Mouse (Mus musculus): Measurements from ENCODE around the gene Glt6d1. TPM values are rescaled to one million over a fixed set of nuclear protein-coding genes. Genes with fewer than 3 reads are reported as not detected.

Gene Glt6d1
- total RNA-seq, 2 experiments from 2014 or later = not detected

- DNase-seq (ENCODE audit: low spot score in 2 of 2) = peak in 1 of 2 experiments; percentile 23
- intact Hi-C loops (cut with DNase I) = loop anchor here (10.0 kb wide), 2 partner anchors 128 to 462 kb away; no protein-coding TSS in a partner anchor
Measured at GRCm38 (mm10) chr2:25822806-25823205, 7.2 kb upstream of the Glt6d1 start, which contains the start of gene Lcn9. TSS of gene Lcn9 (plus strand) at chr2:25823153.

- intact Hi-C loops (cut with DNase I) = no loop called here
- DNase-seq (ENCODE audit: low spot score in 2 of 2) = no peak
Measured at GRCm38 (mm10) chr2:25813364-25813763, 2.3 kb downstream of the Glt6d1 start.

GRCm38 (mm10) chr2:25811711-25812110 lies 3.9 kb downstream of the Glt6d1 start:
- no peak for DNase-seq (ENCODE audit: low spot score in 2 of 2)

GRCm38 (mm10) chr2:25798065-25798464 lies 17.6 kb downstream of the Glt6d1 start:
- DNase-seq (ENCODE audit: low spot score in 2 of 2) = no peak

More at GRCm38 (mm10) chr2:25811711-25812110, 3.9 kb downstream of the Glt6d1 start:
- intact Hi-C loops (cut with DNase I) = no loop called here

GRCm38 (mm10) chr2:25797635-25798034 lies 18.0 kb downstream of the Glt6d1 start:
- no peak for DNase-seq (ENCODE audit: low spot score in 2 of 2)
- intact Hi-C loops (cut with DNase I) = no loop called here

More at GRCm38 (mm10) chr2:25798065-25798464, 17.6 kb downstream of the Glt6d1 start:
- intact Hi-C loops (cut with DNase I) = no loop called here

GRCm38 (mm10) chr2:25789092-25789491 lies 26.6 kb downstream of the Glt6d1 start:
- intact Hi-C loops (cut with DNase I) = no loop called here
- no peak for DNase-seq (ENCODE audit: low spot score in 2 of 2)

GRCm38 (mm10) chr2:25785573-25786322 lies 29.9 kb downstream of the Glt6d1 start:
- DNase-seq (ENCODE audit: low spot score in 2 of 2) = no peak
- intact Hi-C loops (cut with DNase I) = no loop called here

GRCm38 (mm10) chr2:25781957-25782356 lies 33.7 kb downstream of the Glt6d1 start, which contains the start of gene Gm13539:
TSS of gene Gm13539 (plus strand) at chr2:25782257.
- intact Hi-C loops (cut with DNase I) = no loop called here
- no peak for DNase-seq (ENCODE audit: low spot score in 2 of 2)

GRCm38 (mm10) chr2:25780921-25781320 lies 34.7 kb downstream of the Glt6d1 start:
- intact Hi-C loops (cut with DNase I) = no loop called here

GRCm38 (mm10) chr2:25779076-25779475 lies 36.6 kb downstream of the Glt6d1 start:
- DNase-seq (ENCODE audit: low spot score in 2 of 2) = no peak
- intact Hi-C loops (cut with DNase I) = no loop called here

More at GRCm38 (mm10) chr2:25780921-25781320, 34.7 kb downstream of the Glt6d1 start:
- DNase-seq (ENCODE audit: low spot score in 2 of 2) = no peak

- DNase-seq (ENCODE audit: low spot score in 2 of 2) = no peak
- intact Hi-C loops (cut with DNase I) = no loop called here
Measured at GRCm38 (mm10) chr2:25776717-25777116, 38.9 kb downstream of the Glt6d1 start, which contains the start of gene Lcn11. TSS of gene Lcn11 (plus strand) at chr2:25777017.

- DNase-seq (ENCODE audit: low spot score in 2 of 2) = no peak
- intact Hi-C loops (cut with DNase I) = no loop called here
Measured at GRCm38 (mm10) chr2:25775991-25776390, 39.7 kb downstream of the Glt6d1 start.

GRCm38 (mm10) chr2:25774640-25775039 lies 41.0 kb downstream of the Glt6d1 start:
- intact Hi-C loops (cut with DNase I) = no loop called here
- no peak for DNase-seq (ENCODE audit: low spot score in 2 of 2)

- intact Hi-C loops (cut with DNase I) = no loop called here
- no peak for DNase-seq (ENCODE audit: low spot score in 2 of 2)
Measured at GRCm38 (mm10) chr2:25773507-25773906, 42.1 kb downstream of the Glt6d1 start.

GRCm38 (mm10) chr2:25767764-25768163 lies 47.9 kb downstream of the Glt6d1 start:
- no peak for DNase-seq (ENCODE audit: low spot score in 2 of 2)
- intact Hi-C loops (cut with DNase I) = no loop called here

GRCm38 (mm10) chr2:25765269-25765668 lies 50.4 kb downstream of the Glt6d1 start, which contains the start of gene Lcn3:
TSS of gene Lcn3 (plus strand) at chr2:25765569.
- no peak for DNase-seq (ENCODE audit: low spot score in 2 of 2)
- intact Hi-C loops (cut with DNase I) = no loop called here

GRCm38 (mm10) chr2:25758064-25758625 lies 57.5 kb downstream of the Glt6d1 start:
- intact Hi-C loops (cut with DNase I) = no loop called here

GRCm38 (mm10) chr2:25754201-25754600 lies 61.4 kb downstream of the Glt6d1 start:
- intact Hi-C loops (cut with DNase I) = no loop called here
- DNase-seq (ENCODE audit: low spot score in 2 of 2) = no peak

More at GRCm38 (mm10) chr2:25758064-25758625, 57.5 kb downstream of the Glt6d1 start:
- no peak for DNase-seq (ENCODE audit: low spot score in 2 of 2)
